Mouse (Mus musculus) G1E-ER4 (cell line): ENCODE measurements at regions not wholly inside any gene's neighbourhood (a gene's known extent, or its start where the extent isn't known, plus 50 kb on each side); places are given as distances from the start of the nearest gene placed in this dataset.

Source experiments
- GATA1 ChIP-seq: IDR thresholded peaks from one replicate; pipeline ENCODE4 v1.8.0; 2012; ENCODE audit warnings: low read length, inconsistent platforms

DNA sequence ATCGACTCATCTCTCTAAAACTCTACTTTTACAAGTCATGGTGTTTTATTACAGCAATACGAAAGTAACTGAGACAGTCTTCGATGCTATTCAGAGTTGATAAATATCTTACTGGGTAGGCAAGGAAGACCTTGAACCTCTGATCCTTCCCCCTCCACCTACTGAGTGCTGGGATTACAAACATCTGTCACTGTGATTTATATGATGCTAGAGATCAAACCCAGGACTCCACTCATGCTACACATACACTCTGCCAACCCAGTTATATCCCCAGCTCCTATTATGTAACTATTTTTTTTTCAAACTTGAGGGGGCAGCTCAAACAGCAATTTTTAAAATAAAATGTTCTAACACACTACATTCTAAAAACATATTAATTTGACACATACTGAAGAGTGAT lies 62.6 kb upstream of the Akap13 start:
- no peak for TF ChIP-seq GATA1

DNA sequence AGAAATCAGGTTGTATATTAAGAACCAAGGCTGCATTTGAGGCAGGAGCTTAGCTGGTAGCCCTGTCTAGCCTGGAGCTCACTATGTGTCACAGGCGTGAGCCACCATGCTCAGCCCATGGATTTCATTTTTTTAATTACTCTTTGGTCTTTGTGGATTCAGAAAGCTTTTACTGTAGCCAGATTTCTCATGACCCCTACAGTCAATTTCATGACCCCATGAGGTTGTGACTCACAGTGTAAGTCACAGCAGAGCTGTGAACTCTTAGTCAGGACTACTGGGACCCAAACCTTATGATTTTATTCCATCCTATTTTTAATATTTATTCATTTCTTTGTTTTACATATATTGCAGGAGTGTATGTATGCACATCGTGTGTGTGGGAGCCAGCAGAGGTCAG lies 61.9 kb upstream of the Akap13 start:
- TF ChIP-seq GATA1: no peak

DNA sequence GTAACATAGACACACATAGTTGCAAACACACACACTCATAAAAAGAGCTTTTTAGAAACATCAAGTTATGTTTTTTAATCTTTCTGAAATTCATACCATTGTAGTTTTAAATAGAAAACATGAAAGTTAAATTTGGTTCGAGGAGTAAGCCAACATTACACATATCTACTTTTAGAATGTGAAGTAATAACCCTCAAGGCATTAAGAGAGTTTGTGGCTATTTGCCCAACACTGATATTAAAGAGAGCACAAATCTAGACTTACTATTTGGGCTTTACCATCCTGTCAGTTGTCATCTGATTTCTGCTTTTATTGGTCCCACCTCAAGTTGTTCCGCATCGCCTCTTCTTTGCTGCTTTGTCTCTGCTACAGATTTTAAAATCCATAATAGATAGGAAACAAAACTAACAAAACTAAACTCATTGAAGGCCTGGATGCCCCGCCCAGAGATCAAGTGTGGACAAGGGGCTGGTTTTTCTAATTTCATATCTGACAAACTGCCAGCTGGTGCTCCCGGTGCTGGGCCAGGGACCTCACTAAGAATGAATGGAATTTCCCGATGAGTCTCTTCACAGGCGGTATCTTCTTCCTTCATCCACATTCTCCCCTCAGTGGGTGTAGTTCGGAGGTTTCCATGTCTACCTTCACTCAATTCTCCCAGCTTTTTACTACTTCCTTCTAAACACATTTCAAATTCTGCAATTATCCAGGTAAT lies 60.3 kb upstream of the Akap13 start:
- TF ChIP-seq GATA1: no peak

DNA sequence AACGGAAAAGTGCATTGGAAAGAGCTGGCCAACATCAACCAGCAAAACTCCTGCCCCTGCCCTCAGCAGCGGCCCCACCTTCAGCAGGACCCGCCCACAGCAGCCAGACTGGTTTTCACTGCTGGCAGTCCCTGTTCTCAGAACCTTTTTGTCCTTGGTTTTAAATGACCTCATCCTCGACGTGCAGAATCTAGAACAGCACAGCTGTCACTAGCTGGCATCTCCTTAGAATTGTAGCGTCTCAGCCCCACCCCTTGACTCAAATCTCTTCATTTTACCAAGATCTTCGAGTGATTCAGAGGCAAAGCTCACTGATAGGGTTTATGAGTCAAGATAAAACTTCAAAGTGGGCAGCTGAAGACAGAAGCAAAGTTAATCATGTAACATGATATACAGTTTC lies 57.8 kb upstream of the Akap13 start:
- no peak for TF ChIP-seq GATA1

DNA sequence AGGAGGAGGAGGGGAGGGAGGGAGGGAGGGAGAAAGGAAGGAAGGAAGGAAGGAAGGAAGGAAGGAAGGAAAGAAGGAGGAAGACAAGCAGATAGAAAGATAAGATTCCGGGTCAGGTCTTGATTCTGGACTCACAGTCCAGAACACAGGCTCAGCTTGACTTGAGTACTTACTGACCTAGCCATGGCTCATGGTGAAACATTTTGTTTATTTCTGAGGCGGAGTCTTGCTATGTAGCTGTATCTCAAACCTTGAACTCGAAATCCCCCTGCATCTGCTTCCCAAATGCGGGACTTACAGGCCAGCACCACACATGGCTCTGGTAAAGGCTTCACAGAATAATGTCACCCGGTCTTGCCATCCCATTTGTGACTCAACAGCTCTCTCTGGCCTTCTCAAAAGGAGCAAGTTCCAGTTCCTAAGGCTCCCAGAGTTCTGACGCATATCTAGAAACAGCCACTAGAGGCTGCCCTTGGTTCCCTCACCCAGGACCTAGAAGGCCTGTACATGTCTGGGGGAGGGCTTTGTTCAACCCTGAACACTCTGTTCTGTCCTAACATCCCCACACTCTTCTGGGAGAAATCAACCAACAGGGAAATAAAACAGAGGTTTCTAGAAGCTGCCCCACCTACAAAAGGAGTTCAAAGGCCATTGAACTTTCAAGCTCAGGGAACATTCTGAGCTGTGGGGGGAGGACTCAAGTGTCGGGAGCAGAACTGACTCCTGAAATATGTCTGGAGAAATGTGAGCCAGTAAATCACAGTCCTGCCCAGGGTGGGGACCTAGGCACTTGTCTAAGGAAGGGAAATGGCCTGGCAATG lies 56.2 kb upstream of the Akap13 start:
- TF ChIP-seq GATA1: no peak

DNA sequence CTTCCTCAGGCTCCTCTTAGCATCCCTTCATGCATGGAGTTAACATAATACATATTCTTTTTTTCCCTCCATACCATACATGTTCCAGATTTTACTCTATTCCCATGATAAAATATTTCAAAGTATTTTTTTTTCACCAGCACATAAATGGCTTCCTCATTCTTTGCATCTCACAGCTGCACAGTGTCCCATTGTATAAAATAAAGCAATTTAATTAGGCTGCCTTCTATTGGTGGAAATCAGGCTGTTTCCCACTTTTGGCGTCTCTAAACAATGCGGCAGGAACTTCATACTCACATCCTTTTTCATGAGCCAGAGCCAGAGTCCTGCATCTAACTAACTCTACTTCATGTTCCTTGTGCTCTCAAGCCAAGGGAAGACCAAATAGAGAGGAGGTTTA lies 54.9 kb upstream of the Akap13 start:
- TF ChIP-seq GATA1: no peak

DNA sequence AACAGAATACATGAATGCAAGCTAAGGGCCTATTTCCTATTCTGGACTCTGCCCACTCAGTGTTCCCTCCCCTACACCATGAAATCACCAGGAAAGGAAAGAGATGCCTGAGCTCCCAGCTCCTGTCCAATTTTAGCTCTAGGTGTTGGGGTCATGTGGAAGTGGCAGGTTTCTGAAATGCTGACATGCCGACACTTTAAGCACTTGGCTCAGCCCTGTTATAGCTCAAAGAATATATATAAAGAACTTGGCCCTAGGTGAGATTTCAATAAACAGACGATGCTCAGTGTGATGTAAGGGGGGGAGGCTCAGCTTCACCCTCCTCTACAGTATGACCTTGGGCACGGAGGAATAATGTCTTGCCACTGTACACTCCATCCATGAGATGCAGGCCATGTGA lies 50.4 kb upstream of the Akap13 start:
- TF ChIP-seq GATA1: no peak
